Mouse (Mus musculus) megakaryocyte, embryonic 14.5 days (primary cell): ENCODE results near the gene Unc45b. TPM values are rescaled to one million over a fixed set of nuclear protein-coding genes. Genes with fewer than 3 reads are reported as not detected.
"Not testable (repeated sequence)": the region's sequence is repeated elsewhere in the genome, so short reads cannot be mapped to it uniquely, and the experiment has no call there.

Experiments used
- H3K27me3 ChIP-seq: replicated peaks from 2 replicates; pipeline ENCODE3; 2012; ENCODE audit warnings: inconsistent platforms
- H3K36me3 ChIP-seq: replicated peaks from 2 replicates; pipeline ENCODE3; 2012; ENCODE audit warnings: low read length, inconsistent platforms, mixed read lengths
- H3K4me1 ChIP-seq: 2 replicates; pipeline ENCODE4 v1.6.1; 2012; ENCODE audit warnings: inconsistent platforms
- H3K4me3 ChIP-seq: replicated peaks from 2 replicates; pipeline ENCODE3; 2012; ENCODE audit warnings: moderate library complexity, mild to moderate bottlenecking, inconsistent platforms
- H3K9me3 ChIP-seq: 2 replicates; pipeline ENCODE4 v1.6.1; 2012; ENCODE audit warnings: inconsistent platforms
- FLI1 ChIP-seq: IDR thresholded peaks from 2 replicates; pipeline ENCODE4 v1.6.1; 2012; ENCODE audit warnings: low read length, inconsistent platforms, mixed read lengths
- GATA1 ChIP-seq: IDR thresholded peaks from 3 replicates; pipeline ENCODE4 v1.6.1; 2012; ENCODE audit warnings: mixed read lengths, low read length, inconsistent platforms, borderline replicate concordance
- polyA plus RNA-seq: library from polyadenylated mRNA; stranded (reverse); fragments of >175 nt; gene quantifications from 2 replicates; pipeline ENCODE4 v1.2.3, GENCODE M21; 2012; ENCODE audit warnings: low replicate concordance; ENCODE audit not compliant: insufficient read depth

Unc45b gene
- polyA plus RNA-seq, 1 experiment: not detected

DNA sequence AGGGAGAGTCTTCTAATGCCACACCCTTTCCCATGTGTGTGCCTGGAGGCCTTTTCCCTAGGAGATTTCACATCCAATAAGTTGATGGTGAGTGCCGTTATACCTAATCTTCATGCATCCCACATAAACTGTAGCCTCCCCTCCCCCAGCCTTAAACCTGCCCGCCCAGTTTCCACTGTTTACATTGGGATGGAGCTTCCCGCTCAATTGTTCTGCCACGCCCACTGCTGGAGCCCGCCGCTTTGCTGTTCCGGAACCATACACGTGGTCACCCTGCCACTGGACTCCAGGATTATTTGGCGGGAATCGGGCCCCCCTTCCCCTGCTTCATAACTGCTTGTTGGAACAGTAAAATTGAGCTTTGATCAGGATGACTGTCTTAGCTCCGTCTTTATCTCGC lies 79.0 kb downstream of the Unc45b start:
- Histone ChIP-seq H3K36me3 (peaks cover 21% of the 10 kb centered on the region), H3K27me3 (no peaks in the 10 kb centered on the region), H3K4me3 (no peak overlapping the region), H3K9me3 (peaks cover 5% of the 10 kb centered on the region), H3K4me1 (peaks cover 29% of the 10 kb centered on the region)
- no peak for TF ChIP-seq GATA1
- TF ChIP-seq FLI1: no peak

DNA sequence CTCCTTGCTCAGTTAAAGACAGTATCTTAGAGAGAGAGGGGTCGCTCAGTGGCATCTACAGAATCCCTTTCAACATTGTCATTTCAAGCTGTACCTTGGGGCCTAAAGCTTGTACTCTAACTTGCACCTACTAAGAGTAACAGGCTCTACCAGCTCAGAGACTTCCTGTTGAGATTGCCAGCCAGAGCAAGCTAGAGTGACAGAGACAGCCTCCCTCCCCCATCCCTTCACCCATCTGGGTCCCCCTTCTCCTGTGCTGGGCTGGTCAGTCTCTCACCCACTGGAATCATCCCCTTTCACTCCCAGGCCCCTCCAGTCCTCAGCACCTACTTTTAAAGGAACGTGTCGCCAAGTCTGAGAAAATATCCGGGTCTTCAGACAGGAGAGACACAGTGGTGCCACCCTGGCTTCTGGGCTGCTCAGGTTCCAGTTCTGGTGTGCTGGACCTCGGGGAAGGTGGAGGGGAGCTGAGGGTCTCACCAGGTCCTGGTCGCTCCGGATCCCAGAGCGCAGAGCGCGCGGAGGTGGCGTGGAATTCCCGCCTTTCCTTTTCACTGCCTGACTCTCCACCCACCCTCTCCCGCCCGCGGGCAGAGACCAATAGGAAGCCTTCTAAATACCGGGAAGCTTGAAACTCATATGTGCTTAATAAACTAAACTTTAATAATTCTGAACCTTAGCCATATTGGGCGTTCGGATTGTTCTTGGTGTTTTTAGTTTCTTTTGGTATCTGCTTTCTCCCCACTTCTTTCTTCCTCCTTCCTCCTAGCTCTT lies 80.4 kb downstream of the Unc45b start:
- not testable (repeated sequence) for H3K27me3 ChIP-seq, H3K9me3 ChIP-seq
- H3K4me1 ChIP-seq: peaks cover 31% of the 10 kb centered on the region
- peak overlapping the region; percentile 93 for H3K4me3 ChIP-seq
- peaks cover 11% of the 10 kb centered on the region for H3K36me3 ChIP-seq

DNA sequence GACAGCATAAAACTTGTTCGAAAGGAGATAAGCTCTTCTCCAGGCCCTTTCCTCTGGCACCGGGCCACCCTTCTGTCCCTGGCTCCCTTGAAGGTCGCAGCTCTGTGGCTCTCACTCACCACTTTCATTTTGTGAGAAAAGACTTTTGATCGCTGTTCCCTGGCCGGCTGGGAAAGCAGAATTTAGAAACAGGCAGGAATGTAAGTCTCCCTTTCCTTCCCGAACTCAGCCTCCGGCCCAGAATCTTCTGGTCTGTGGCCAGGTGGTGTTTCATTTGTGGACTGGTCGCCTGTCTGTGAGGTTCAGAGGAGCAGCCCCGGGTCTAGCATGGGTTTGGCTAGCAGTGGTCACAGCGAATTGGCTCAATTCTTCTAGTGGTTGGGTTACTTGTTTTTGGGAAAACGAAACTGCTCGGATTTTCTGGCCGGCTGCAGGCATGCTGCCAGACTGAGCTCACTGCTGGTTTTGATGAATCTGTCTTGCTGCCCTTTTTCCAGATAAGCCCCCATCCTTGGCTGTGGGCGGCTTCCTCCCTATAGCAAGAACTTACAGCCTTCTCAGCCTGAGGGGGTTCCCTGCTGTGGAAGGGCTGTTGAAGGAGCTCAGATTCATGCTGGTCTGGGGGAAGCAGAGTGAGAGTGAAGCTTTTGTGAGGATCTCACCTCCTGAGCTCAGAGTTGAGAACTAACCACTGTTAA lies 81.3 kb downstream of the Unc45b start, which contains the start of gene Slfn9:
TSS of gene Slfn9 (minus strand) at position 362 of the 698 bp plus-strand sequence.
- Histone ChIP-seq H3K4me3 (peak within 1 kb of the TSS; percentile 93), H3K9me3 (no peaks in the 10 kb centered on the region), H3K4me1 (peaks cover 31% of the 10 kb centered on the region), H3K27me3 (no peaks in the 10 kb centered on the region), H3K36me3 (peaks cover 6% of the 10 kb centered on the region)
- TF ChIP-seq GATA1: no peak

Other genes starting within 250 kb of the Unc45b start
- 0.47 TPM in 1 of 2 replicates, not detected in the other for gene Cct6b, start 146.2 kb upstream of the Unc45b start, polyA plus RNA-seq
- 3.3 and 16.1 TPM in 2 replicates for gene Zfp830, start 146.2 kb upstream of the Unc45b start, polyA plus RNA-seq
- gene Lig3, start 129.4 kb upstream of the Unc45b start, polyA plus RNA-seq: 29.8 and 53.0 TPM in 2 replicates
- gene Rffl, start 39.3 kb upstream of the Unc45b start, polyA plus RNA-seq: 5.6 and 33.5 TPM in 2 replicates
- 1.3 and 11.6 TPM in 2 replicates for gene Rad51d, start 19.9 kb upstream of the Unc45b start, polyA plus RNA-seq
- not detected in 2 replicates for gene Fndc8, start 18.4 kb upstream of the Unc45b start, polyA plus RNA-seq
- gene Nle1, start 2.1 kb upstream of the Unc45b start, polyA plus RNA-seq: 24.4 and 25.1 TPM in 2 replicates
- 1.5 TPM in 1 of 2 replicates, not detected in the other for gene Slfn5, start 40.8 kb downstream of the Unc45b start, polyA plus RNA-seq
- gene Slfn9, start 81.3 kb downstream of the Unc45b start, polyA plus RNA-seq: 1.9 TPM in 1 of 2 replicates, not detected in the other
- gene Slfn8, start 110.3 kb downstream of the Unc45b start, polyA plus RNA-seq: 1.3 TPM in 1 of 2 replicates, not detected in the other
- 9.0 TPM in 1 of 2 replicates, not detected in the other for gene Slfn2, start 154.6 kb downstream of the Unc45b start, polyA plus RNA-seq
- 0.28 TPM in 1 of 2 replicates, not detected in the other for gene Slfn1, start 206.3 kb downstream of the Unc45b start, polyA plus RNA-seq